ENCODE assay signal across 9 mouse cellular contexts in the genomic region with DNA sequence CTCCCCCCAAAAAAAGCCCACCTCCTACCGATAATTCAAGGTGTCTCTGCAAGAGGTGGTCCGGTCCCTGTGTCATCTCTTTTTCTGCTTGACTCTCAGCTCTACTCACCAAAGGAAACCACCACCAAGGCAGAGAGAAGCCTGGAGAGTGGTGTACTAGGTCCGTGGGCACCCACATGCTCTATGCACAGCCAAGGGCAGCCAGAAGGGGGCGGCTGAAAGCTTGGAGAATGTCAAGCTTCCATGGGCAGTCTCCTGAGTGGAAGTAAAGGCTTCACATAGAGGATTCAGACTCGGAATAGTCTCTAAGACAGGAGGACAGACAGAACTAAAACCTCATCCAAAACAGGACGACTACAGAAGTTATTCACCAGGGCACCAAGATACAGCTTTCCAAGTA. TPM values are rescaled to one million over a fixed set of nuclear protein-coding genes. Genes with fewer than 3 reads are reported as not detected.
DNase-seq lines count a peak whose midpoint lies in the region; ATAC-seq lines count a peak whose summit lies in the region.
"Had no signal": no experiment of that assay in that cellular context is flagged by ENCODE, and none has a peak within 500 bp of the region (broad histone marks: within the 10 kb centered on the region; RNA-seq: fewer than 3 reads in every experiment).

No protein-coding gene starts in this region.

- no peak overlapping the region for H3K4me3 ChIP-seq in kidney, embryonic 15.5 days (replicated peaks)
- H3K4me3 ChIP-seq: myocyte had no signal

- no peak overlapping the region for H3K27ac ChIP-seq in kidney, embryonic 15.5 days

- H3K27me3 ChIP-seq in kidney, embryonic 15.5 days: no peaks in the 10 kb centered on the region

- H3K36me3 ChIP-seq in kidney, embryonic 15.5 days: peaks cover 33% of the 10 kb centered on the region

- WGBS in kidney, embryonic 15.5 days: 57% methylated on average over 6 of the region's 6 CpGs

- peaks cover 9% of the 10 kb centered on the region for H3K4me1 ChIP-seq in kidney, embryonic 15.5 days

- H3K9me3 ChIP-seq in kidney, embryonic 15.5 days (replicated peaks): no peaks in the 10 kb centered on the region

- peak; percentile 30 for DNase-seq in kidney, adult 18-20 months
- peak; percentile 49 for DNase-seq in CD4-positive helper T cell, adult 2 months (ENCODE audit: low read depth, low spot score)
- DNase-seq in adrenal gland, adult (ENCODE audit: inconsistent age in 2 of 2, low spot score in 1 of 2): peak; percentile 77 to 87
- DNase-seq in kidney, postnatal 25 days: peak; percentile 37 to 58
- peak; percentile 22 for DNase-seq in thymus, postnatal 25 days
- DNase-seq in adipocyte (ENCODE audit: low spot score): no peak
- no peak for DNase-seq in frontal cortex, postnatal 10 days (ENCODE audit: low spot score in 2 of 2)

- H3K4me2 ChIP-seq in kidney, embryonic 15.5 days: no peak overlapping the region

- H3K9ac ChIP-seq in kidney, embryonic 15.5 days: no peak overlapping the region

- no peak for ATAC-seq in kidney, embryonic 15.5 days (replicated peaks; ENCODE audit: low FRiP score)

RNA-seq across cellular contexts. Expression of gene Hacd3, which starts 10.2 kb away (rescaled TPM):
- polyA plus RNA-seq in kidney, embryonic 15.5 days (2015; fragmentation: Nextera tagmentation; extraction: Ambion mirVana): 85.2 and 88.5 TPM in 2 replicates

RNA-seq across cellular contexts. Expression of gene Dpp8, which starts 20.9 kb away (rescaled TPM):
- 35.2 and 37.3 TPM in 2 replicates for polyA plus RNA-seq in kidney, embryonic 15.5 days (2015; fragmentation: Nextera tagmentation; extraction: Ambion mirVana)

RNA-seq across cellular contexts. Expression of gene Ints14, which starts 50.6 kb away (rescaled TPM):
- 57.7 and 59.7 TPM in 2 replicates for polyA plus RNA-seq in kidney, embryonic 15.5 days (2015; fragmentation: Nextera tagmentation; extraction: Ambion mirVana)

RNA-seq across cellular contexts. Expression of gene Slc24a1, which starts 59.9 kb away (rescaled TPM):
- 0.03 and 0.06 TPM in 2 replicates for polyA plus RNA-seq in kidney, embryonic 15.5 days (2015; fragmentation: Nextera tagmentation; extraction: Ambion mirVana)

Comparison
In these comparisons a context has a peak if more than half of its experiments do, and no peak if none do; other contexts are left out.
1. DNase-seq: peak in kidney, adult 18-20 months (single experiment), CD4-positive helper T cell, adult 2 months (single experiment), adrenal gland, adult (2 of 2), kidney, postnatal 25 days (2 of 2) and thymus, postnatal 25 days (single experiment); none in adipocyte (single experiment) and frontal cortex, postnatal 10 days (0 of 2).